Comparison of ENCODE assay signal across 11 mouse cellular contexts in the genomic region with DNA sequence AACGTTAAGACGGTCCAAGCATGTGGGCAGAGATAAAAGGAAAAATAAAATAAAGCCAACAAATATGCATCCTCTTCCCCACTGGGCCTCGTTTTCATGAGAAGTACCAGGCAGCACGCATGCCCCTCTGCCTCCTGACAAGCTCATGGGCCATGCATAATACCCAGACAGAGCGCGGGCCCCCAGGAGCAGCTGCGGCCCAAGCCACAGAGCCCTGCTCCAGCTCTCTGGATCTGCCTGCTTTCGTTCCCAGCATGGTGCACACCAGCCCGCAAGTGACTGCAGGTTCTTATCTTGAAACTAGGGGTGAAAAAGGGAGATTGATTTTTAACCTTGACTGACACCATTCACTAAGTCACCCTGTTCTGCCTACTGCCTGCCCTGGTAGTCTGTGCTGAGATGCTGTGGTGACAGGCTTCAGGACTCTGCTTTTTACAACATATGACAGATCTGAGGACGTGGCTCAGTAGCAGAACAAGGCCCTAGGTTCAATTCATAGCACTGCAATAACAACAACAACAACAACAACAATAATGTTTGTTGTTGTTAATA.
DNase-seq lines count a peak whose midpoint lies in the region; ATAC-seq lines count a peak whose summit lies in the region.
"Had no signal": no experiment of that assay in that cellular context is flagged by ENCODE, and none has a peak within 500 bp of the region (broad histone marks: within the 10 kb centered on the region; RNA-seq: fewer than 3 reads in every experiment).

No protein-coding gene starts in this region.

- H3K9ac ChIP-seq in forebrain, embryonic 16.5 days (replicated peaks; ENCODE audit: low read depth, low read length), result no peak overlapping the region
- H3K9ac ChIP-seq in hindbrain, embryonic 14.5 days, result no peak overlapping the region
- no peak overlapping the region; the same call in 1 of the 2 replicates for H3K9ac ChIP-seq in midbrain, embryonic 14.5 days (replicated peaks; ENCODE audit: low read length)
- H3K9ac ChIP-seq in heart, embryonic 11.5 days (ENCODE audit: low read depth, low read length), result no peak overlapping the region
- H3K9ac ChIP-seq: limb, embryonic 13.5 days had no signal

- 32% methylated on average over 10 of the region's 10 CpGs for WGBS in forebrain, embryonic 10.5 days
- WGBS in forebrain, embryonic 16.5 days, result 17% methylated on average over 10 of the region's 10 CpGs
- WGBS in hindbrain, embryonic 14.5 days, result 16% methylated on average over 10 of the region's 10 CpGs
- 13% methylated on average over 10 of the region's 10 CpGs for WGBS in midbrain, embryonic 14.5 days
- WGBS in heart, embryonic 11.5 days (ENCODE audit: insufficient replicate concordance), result 38% methylated on average over 10 of the region's 10 CpGs

- no peaks in the 10 kb centered on the region for H3K27me3 ChIP-seq in forebrain, embryonic 10.5 days (ENCODE audit: poor library complexity, severe bottlenecking)
- no peaks in the 10 kb centered on the region for H3K27me3 ChIP-seq in forebrain, embryonic 16.5 days (replicated peaks; ENCODE audit: control insufficient read depth, insufficient read depth, low read length)
- no peaks in the 10 kb centered on the region for H3K27me3 ChIP-seq in hindbrain, embryonic 14.5 days (ENCODE audit: control insufficient read depth, insufficient read depth, low read length)
- H3K27me3 ChIP-seq in midbrain, embryonic 14.5 days (ENCODE audit: control insufficient read depth, insufficient read depth, low read length), result no peaks in the 10 kb centered on the region
- no peaks in the 10 kb centered on the region for H3K27me3 ChIP-seq in heart, embryonic 11.5 days (ENCODE audit: control insufficient read depth, insufficient read depth, low read length)

- peak; percentile 38 for DNase-seq in forebrain, embryonic 10.5 days (ENCODE audit: extremely low spot score, low spot score)
- DNase-seq in embryo, embryonic 11 days, result peak; percentile 69
- DNase-seq in hindbrain, embryonic 14.5 days (ENCODE audit: low spot score), result no peak
- DNase-seq in midbrain, embryonic 14.5 days, result peak; percentile 69
- no peak for DNase-seq in testis, postnatal 10 days (ENCODE audit: low spot score)
- DNase-seq: cerebellum, postnatal 25 days had no signal

- H3K27ac ChIP-seq in forebrain, embryonic 10.5 days, result peak overlapping the region; percentile 85
- no peak overlapping the region for H3K27ac ChIP-seq in forebrain, embryonic 16.5 days (ENCODE audit: low read length)
- H3K27ac ChIP-seq in hindbrain, embryonic 14.5 days, result peak overlapping the region; percentile 28; the same call in 1 of the 2 replicates
- peak overlapping the region; percentile 53 for H3K27ac ChIP-seq in midbrain, embryonic 14.5 days (replicated peaks; ENCODE audit: low read depth, low read length)
- H3K27ac ChIP-seq in heart, embryonic 11.5 days (ENCODE audit: low read depth, low read length), result no peak overlapping the region
- H3K27ac ChIP-seq: macrophage had no signal

- H3K4me2 ChIP-seq in forebrain, embryonic 16.5 days (ENCODE audit: low read length), result no peak overlapping the region
- no peak overlapping the region for H3K4me2 ChIP-seq in hindbrain, embryonic 14.5 days (replicated peaks)
- no peak overlapping the region for H3K4me2 ChIP-seq in midbrain, embryonic 14.5 days (ENCODE audit: low read length)
- no peak overlapping the region for H3K4me2 ChIP-seq in heart, embryonic 11.5 days
- H3K4me2 ChIP-seq: limb, embryonic 13.5 days had no signal

- no peaks in the 10 kb centered on the region for H3K9me3 ChIP-seq in forebrain, embryonic 10.5 days
- no peaks in the 10 kb centered on the region for H3K9me3 ChIP-seq in forebrain, embryonic 16.5 days (ENCODE audit: control insufficient read depth, low read length)
- no peaks in the 10 kb centered on the region for H3K9me3 ChIP-seq in hindbrain, embryonic 14.5 days (ENCODE audit: control insufficient read depth, low read length)
- H3K9me3 ChIP-seq in midbrain, embryonic 14.5 days (ENCODE audit: control insufficient read depth, low read length), result no peaks in the 10 kb centered on the region
- H3K9me3 ChIP-seq in heart, embryonic 11.5 days (replicated peaks; ENCODE audit: control insufficient read depth, low read length), result no peaks in the 10 kb centered on the region
- H3K9me3 ChIP-seq: limb, embryonic 13.5 days had no signal

- ATAC-seq in forebrain, embryonic 16.5 days, result no peak
- no peak; the same call in 1 of the 2 replicates for ATAC-seq in hindbrain, embryonic 14.5 days (ENCODE audit: low FRiP score)
- peak; percentile 68; the same call in 1 of the 2 replicates for ATAC-seq in midbrain, embryonic 14.5 days (ENCODE audit: low FRiP score, low TSS enrichment)
- no peak for ATAC-seq in heart, embryonic 11.5 days (replicated peaks; ENCODE audit: insufficient number of reproducible peaks, low FRiP score, low TSS enrichment)
- no peak for ATAC-seq in CD4-positive, CD25-positive, alpha-beta regulatory T cell, adult 4 months

- H3K4me1 ChIP-seq in forebrain, embryonic 10.5 days, result peaks cover 63% of the 10 kb centered on the region
- H3K4me1 ChIP-seq in forebrain, embryonic 16.5 days (replicated peaks; ENCODE audit: control insufficient read depth, insufficient read depth, low read length), result peaks cover 29% of the 10 kb centered on the region
- H3K4me1 ChIP-seq in hindbrain, embryonic 14.5 days (replicated peaks; ENCODE audit: control insufficient read depth, insufficient read depth, low read length), result peaks cover 35% of the 10 kb centered on the region
- peaks cover 34% of the 10 kb centered on the region for H3K4me1 ChIP-seq in midbrain, embryonic 14.5 days (ENCODE audit: control insufficient read depth, insufficient read depth, low read length)
- peaks cover 15% of the 10 kb centered on the region for H3K4me1 ChIP-seq in heart, embryonic 11.5 days (ENCODE audit: control insufficient read depth, insufficient read depth, low read length)

- H3K4me3 ChIP-seq in forebrain, embryonic 10.5 days, result no peak overlapping the region
- H3K4me3 ChIP-seq in forebrain, embryonic 16.5 days (replicated peaks; ENCODE audit: low read length), result no peak overlapping the region
- no peak overlapping the region for H3K4me3 ChIP-seq in hindbrain, embryonic 14.5 days (replicated peaks; ENCODE audit: low read length)
- H3K4me3 ChIP-seq in midbrain, embryonic 14.5 days (replicated peaks; ENCODE audit: low read depth, low read length), result no peak overlapping the region
- H3K4me3 ChIP-seq in heart, embryonic 11.5 days (ENCODE audit: low read depth, low read length), result no peak overlapping the region
- H3K4me3 ChIP-seq: limb, embryonic 13.5 days had no signal

- H3K36me3 ChIP-seq in forebrain, embryonic 10.5 days (replicated peaks), result peaks cover 13% of the 10 kb centered on the region
- H3K36me3 ChIP-seq in forebrain, embryonic 16.5 days (ENCODE audit: control insufficient read depth, insufficient read depth), result no peaks in the 10 kb centered on the region
- no peaks in the 10 kb centered on the region for H3K36me3 ChIP-seq in hindbrain, embryonic 14.5 days (replicated peaks; ENCODE audit: control insufficient read depth, insufficient read depth)
- H3K36me3 ChIP-seq in midbrain, embryonic 14.5 days (ENCODE audit: control insufficient read depth, insufficient read depth, low read length), result no peaks in the 10 kb centered on the region
- no peaks in the 10 kb centered on the region for H3K36me3 ChIP-seq in heart, embryonic 11.5 days (ENCODE audit: control insufficient read depth, insufficient read depth, low read length)
- H3K36me3 ChIP-seq: limb, embryonic 13.5 days had no signal

Comparison
In these comparisons a context has a peak if more than half of its experiments do, and no peak if none do; other contexts are left out.
1. H3K27ac ChIP-seq: peak in forebrain, embryonic 10.5 days (single experiment), hindbrain, embryonic 14.5 days (single experiment) and midbrain, embryonic 14.5 days (single experiment); none in forebrain, embryonic 16.5 days (single experiment) and heart, embryonic 11.5 days (single experiment).
2. DNase-seq: peak in forebrain, embryonic 10.5 days (single experiment), embryo, embryonic 11 days (single experiment) and midbrain, embryonic 14.5 days (single experiment); none in hindbrain, embryonic 14.5 days (single experiment) and testis, postnatal 10 days (single experiment).